Mouse (Mus musculus) kidney, embryonic 14.5 days (tissue): ENCODE data around the gene Supt4a. TPM values are rescaled to one million over a fixed set of nuclear protein-coding genes. Genes with fewer than 3 reads are reported as not detected.

Experiments
- ATAC-seq: fragments of 200-750 bp; cut with Nextera tagmentation; 2 replicates; pipeline ENCODE4 v1.8.0; 2017; ENCODE audit warnings: moderate number of reproducible peaks, mild to moderate bottlenecking, moderate TSS enrichment, moderate library complexity; ENCODE audit not compliant: low FRiP score, low TSS enrichment
- H3K27ac ChIP-seq: fragments of 300-500 bp; sonication (generic); 2 replicates; pipeline ENCODE4 v1.5.1; 2014; ENCODE audit warnings: low read depth, mild to moderate bottlenecking, low read length, moderate library complexity, mixed read lengths
- H3K27me3 ChIP-seq: fragments of 300-500 bp; sonication (generic); 2 replicates; pipeline ENCODE4 v1.6.1; 2014; ENCODE audit warnings: mild to moderate bottlenecking, low read length; ENCODE audit not compliant: control insufficient read depth, insufficient read depth
- H3K36me3 ChIP-seq: fragments of 300-500 bp; sonication (generic); 2 replicates; pipeline ENCODE4 v1.6.1; 2014; ENCODE audit warnings: low read length, mixed read lengths; ENCODE audit not compliant: control insufficient read depth, insufficient read depth
- H3K4me1 ChIP-seq: fragments of 300-500 bp; sonication (generic); 2 replicates; pipeline ENCODE4 v1.6.1; 2014; ENCODE audit warnings: low read length, mixed read lengths; ENCODE audit not compliant: control insufficient read depth, insufficient read depth
- H3K4me2 ChIP-seq: fragments of 300-500 bp; sonication (generic); replicated peaks from 2 replicates; pipeline ENCODE4 v1.6.1; 2014; ENCODE audit warnings: low read depth, mild to moderate bottlenecking, low read length
- H3K4me3 ChIP-seq: fragments of 300-500 bp; sonication (generic); 2 replicates; pipeline ENCODE4 v1.5.1; 2014; ENCODE audit warnings: mild to moderate bottlenecking, low read length
- H3K9ac ChIP-seq: fragments of 300-500 bp; sonication (generic); 2 replicates; pipeline ENCODE4 v1.6.1; 2014; ENCODE audit warnings: low read depth, mild to moderate bottlenecking, low read length, moderate library complexity
- H3K9me3 ChIP-seq: fragments of 300-500 bp; sonication (generic); 2 replicates; pipeline ENCODE4 v1.6.1; 2016; ENCODE audit warnings: low read length; ENCODE audit not compliant: control insufficient read depth
- WGBS: fragments of 180-500 bp; shearing (Covaris S2); extraction: QIAGEN DNeasy Blood & Tissue Kit; methylation state at CpG from one replicate; pipeline ENCODE4 v1.1.7; 2014; 5-methylcytosine and 5-hydroxymethylcytosine counted together
- polyA plus RNA-seq: library from polyadenylated mRNA; unstranded; fragments of >200 nt; fragmentation: Nextera tagmentation; extraction: Ambion mirVana; gene quantifications from 2 replicates; pipeline ENCODE4 v1.2.1, GENCODE M21; 2014

The Supt4a gene
- polyA plus RNA-seq, 1 experiment from 2014 or later = 188 TPM

DNA sequence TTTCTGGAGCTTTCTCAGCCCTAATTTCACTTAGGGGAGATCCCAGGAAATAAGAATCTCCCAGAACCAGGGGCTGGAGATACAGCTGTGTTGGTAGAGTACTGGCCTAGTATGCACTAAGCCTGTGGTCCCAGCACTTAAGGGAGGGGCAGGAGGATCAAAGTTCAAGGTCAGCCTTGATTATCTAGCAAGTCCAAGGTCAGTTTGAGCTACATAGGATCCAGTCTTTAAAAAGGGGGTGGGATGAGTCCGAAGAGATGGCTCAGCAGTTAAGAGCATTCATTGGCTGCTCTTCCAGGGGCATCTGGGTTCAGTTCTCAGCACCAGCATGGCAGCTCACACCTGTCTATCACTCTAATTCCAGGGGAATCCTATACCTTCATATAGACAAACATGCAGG, 15.0 kb downstream of the Supt4a start:
- Histone ChIP-seq H3K9me3 (no peaks in the 10 kb centered on the region), H3K27me3 (no peaks in the 10 kb centered on the region), H3K27ac (no peak overlapping the region), H3K9ac (no peak overlapping the region), H3K4me3 (no peak overlapping the region), H3K36me3 (no peaks in the 10 kb centered on the region), H3K4me1 (peaks cover 21% of the 10 kb centered on the region; the same call in 1 of the 2 replicates), H3K4me2 (no peak overlapping the region)
- no peak for ATAC-seq
- 85% methylated on average over 1 of the region's 1 CpGs for WGBS

DNA sequence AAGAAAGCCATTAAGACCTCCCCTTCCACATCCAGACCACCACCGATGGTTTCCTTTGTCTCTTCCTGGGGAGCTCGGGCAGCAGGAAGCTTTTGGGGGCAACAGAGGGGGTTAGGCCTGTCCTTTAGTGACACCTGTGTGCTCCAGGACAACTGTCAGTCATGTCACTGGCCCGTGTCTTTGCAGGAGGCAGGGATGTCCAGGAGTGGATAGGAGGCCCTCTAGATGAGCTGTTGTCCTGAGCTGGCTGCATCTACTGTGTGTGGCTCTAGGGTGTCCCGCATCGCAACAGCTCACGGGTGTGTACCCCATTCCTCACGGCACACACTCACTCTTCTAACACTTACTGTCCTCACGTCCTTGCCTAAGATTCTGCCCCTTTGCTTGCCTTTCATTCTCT, 15.9 kb downstream of the Supt4a start:
- Histone ChIP-seq H3K9me3 (no peaks in the 10 kb centered on the region), H3K27me3 (no peaks in the 10 kb centered on the region), H3K4me2 (no peak overlapping the region), H3K4me3 (no peak overlapping the region), H3K36me3 (no peaks in the 10 kb centered on the region), H3K9ac (no peak overlapping the region), H3K27ac (no peak overlapping the region), H3K4me1 (peaks cover 20% of the 10 kb centered on the region; the same call in 1 of the 2 replicates)
- 88% methylated on average over 8 of the region's 8 CpGs for WGBS
- no peak for ATAC-seq

GRCm38 (mm10) chr11:87753891-87754501, 16.6 kb downstream of the Supt4a start:
- 90% methylated on average over 5 of the region's 5 CpGs for WGBS
- Histone ChIP-seq H3K36me3 (no peaks in the 10 kb centered on the region), H3K4me3 (no peak overlapping the region), H3K27ac (no peak overlapping the region), H3K27me3 (no peaks in the 10 kb centered on the region; the same call in 1 of the 2 replicates), H3K4me2 (no peak overlapping the region), H3K9me3 (no peaks in the 10 kb centered on the region), H3K9ac (no peak overlapping the region), H3K4me1 (peaks cover 15% of the 10 kb centered on the region; the same call in 1 of the 2 replicates)
- ATAC-seq = no peak

DNA sequence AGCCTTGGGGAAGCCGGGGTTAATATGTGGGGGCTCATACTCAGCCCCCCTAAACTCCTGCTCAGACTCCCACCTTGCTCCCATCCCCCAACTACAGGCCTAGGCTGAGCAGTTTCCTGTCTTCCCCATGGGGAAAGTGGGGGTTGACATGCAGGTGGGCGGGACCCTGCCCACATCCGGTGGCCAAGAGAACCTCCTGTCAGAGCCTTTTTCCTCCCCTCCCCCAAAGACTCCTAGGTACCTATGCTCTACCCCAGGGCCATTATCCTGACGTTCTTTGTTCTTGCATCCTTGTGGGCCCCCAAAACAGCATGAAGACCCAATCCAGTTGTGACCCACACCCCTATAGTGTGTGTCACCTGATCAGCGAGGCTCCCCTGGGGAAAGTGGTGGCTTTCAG, 17.3 kb downstream of the Supt4a start:
- Histone ChIP-seq H3K27ac (no peak overlapping the region), H3K4me2 (no peak overlapping the region)
- no peak for ATAC-seq

GRCm38 (mm10) chr11:87755360-87756017, 18.1 kb downstream of the Supt4a start:
- Histone ChIP-seq H3K36me3 (no peaks in the 10 kb centered on the region), H3K9me3 (no peaks in the 10 kb centered on the region), H3K9ac (no peak overlapping the region), H3K4me2 (no peak overlapping the region), H3K27me3 (peaks cover 7% of the 10 kb centered on the region), H3K4me3 (no peak overlapping the region), H3K4me1 (peaks cover 7% of the 10 kb centered on the region; the same call in 1 of the 2 replicates), H3K27ac (no peak overlapping the region)
- WGBS = 78% methylated on average over 17 of the region's 17 CpGs
- no peak for ATAC-seq

More for the DNA sequence above, 17.3 kb downstream of the Supt4a start:
- H3K27me3 ChIP-seq = peaks cover 5% of the 10 kb centered on the region; the same call in 1 of the 2 replicates
- H3K9me3 ChIP-seq = no peaks in the 10 kb centered on the region
- H3K9ac ChIP-seq = no peak overlapping the region
- WGBS = 71% methylated on average over 5 of the region's 5 CpGs
- no peaks in the 10 kb centered on the region for H3K36me3 ChIP-seq
- H3K4me1 ChIP-seq = peaks cover 9% of the 10 kb centered on the region; the same call in 1 of the 2 replicates
- H3K4me3 ChIP-seq = no peak overlapping the region

- H3K4me3 ChIP-seq = peak overlapping the region; percentile 7
- WGBS = 82% methylated on average over 15 of the region's 15 CpGs
Observed at GRCm38 (mm10) chr11:87756251-87756820, 19.0 kb downstream of the Supt4a start.

GRCm38 (mm10) chr11:87757001-87757954, 19.9 kb downstream of the Supt4a start:
- ATAC-seq = no peak
- WGBS = 85% methylated on average over 25 of the region's 25 CpGs
- no peaks in the 10 kb centered on the region for H3K9me3 ChIP-seq
- H3K27ac ChIP-seq = no peak overlapping the region
- H3K4me2 ChIP-seq = no peak overlapping the region
- peak overlapping the region; percentile 7; the same call in 1 of the 2 replicates for H3K4me3 ChIP-seq
- no peak overlapping the region for H3K9ac ChIP-seq
- peaks cover 25% of the 10 kb centered on the region for H3K27me3 ChIP-seq
- peaks cover 7% of the 10 kb centered on the region; the same call in 1 of the 2 replicates for H3K4me1 ChIP-seq
- no peaks in the 10 kb centered on the region for H3K36me3 ChIP-seq

More at GRCm38 (mm10) chr11:87756251-87756820, 19.0 kb downstream of the Supt4a start:
- peaks cover 16% of the 10 kb centered on the region for H3K27me3 ChIP-seq
- ATAC-seq = 0 out of 2 replicates have a peak, but pooled peaks have one; percentile 41
- H3K36me3 ChIP-seq = no peaks in the 10 kb centered on the region
- H3K4me1 ChIP-seq = peaks cover 7% of the 10 kb centered on the region; the same call in 1 of the 2 replicates
- H3K9me3 ChIP-seq = no peaks in the 10 kb centered on the region
- no peak overlapping the region for H3K9ac ChIP-seq
- H3K27ac ChIP-seq = no peak overlapping the region
- no peak overlapping the region for H3K4me2 ChIP-seq

DNA sequence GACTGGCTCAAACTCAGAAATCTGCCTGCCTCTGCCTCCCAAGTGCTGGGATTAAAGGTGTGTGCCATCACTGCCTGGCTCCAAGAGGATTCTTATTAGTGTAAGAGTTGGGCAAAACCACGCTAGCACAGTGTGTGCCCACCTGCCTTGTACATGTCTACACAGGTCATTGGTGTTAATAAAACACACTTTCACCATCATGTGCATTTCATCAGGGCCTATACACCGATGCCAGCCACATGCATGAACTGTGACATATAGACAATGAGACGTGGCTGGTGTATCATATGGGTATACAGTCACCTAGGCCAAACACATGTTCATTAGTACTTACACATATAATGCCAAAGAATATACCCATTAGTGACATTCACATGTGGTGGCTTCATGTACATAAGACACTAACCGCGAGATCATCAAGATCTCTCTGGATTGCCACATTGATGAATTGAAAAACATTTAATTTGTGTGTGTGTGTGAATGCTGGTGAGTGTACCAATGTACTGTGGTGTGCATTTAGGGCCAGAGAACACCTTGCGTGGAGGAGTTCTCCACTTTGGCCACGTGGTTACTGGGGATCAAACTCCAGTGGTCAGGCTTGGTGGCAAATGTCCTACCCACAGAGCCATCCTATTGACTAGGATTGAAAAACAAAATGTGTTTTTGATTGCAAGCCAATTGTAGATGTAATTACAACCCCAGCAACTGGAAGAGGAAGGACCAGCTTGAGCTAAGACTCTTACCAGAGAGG, 21.0 kb downstream of the Supt4a start:
- ATAC-seq = no peak
- Histone ChIP-seq H3K27ac (no peak overlapping the region), H3K27me3 (peaks cover 36% of the 10 kb centered on the region), H3K36me3 (no peaks in the 10 kb centered on the region), H3K4me3 (no peak overlapping the region), H3K4me2 (no peak overlapping the region), H3K4me1 (peaks cover 7% of the 10 kb centered on the region; the same call in 1 of the 2 replicates), H3K9ac (no peak overlapping the region), H3K9me3 (no peaks in the 10 kb centered on the region)
- 85% methylated on average over 7 of the region's 7 CpGs for WGBS
